Mouse (Mus musculus) liver (tissue): Measurements from ENCODE around the gene Ppara.
"Not testable (repeated sequence)": the region's sequence is repeated elsewhere in the genome, so short reads cannot be mapped to it uniquely, and the experiment has no call there.

Experiments
- DNase-seq: peaks from one replicate; pipeline ENCODE4 v3.0.0-alpha.2; 2020; ENCODE audit warnings: mixed read lengths

The Ppara gene

GRCm38 (mm10) chr15:85765022-85765421 lies 30.2 kb downstream of the Ppara start:
- no peak for DNase-seq

DNA sequence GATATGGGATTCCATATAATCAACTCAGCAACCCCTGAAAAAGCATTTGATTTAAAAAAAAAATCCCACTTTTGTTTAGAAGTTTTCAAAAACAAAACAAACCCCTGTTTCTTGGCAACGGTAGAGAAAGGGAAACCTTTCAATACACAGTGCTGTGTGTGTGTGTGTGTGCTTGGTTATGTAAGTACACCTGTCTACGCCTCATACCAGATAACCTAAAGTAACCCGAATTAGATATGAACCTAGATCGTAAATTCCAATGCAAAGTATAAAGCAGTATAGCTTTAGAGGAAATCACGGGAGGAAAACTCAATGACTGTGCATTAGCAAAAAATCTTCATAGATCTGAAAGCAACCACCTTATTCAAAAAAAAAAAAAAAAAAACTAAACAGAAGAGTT lies 31.9 kb downstream of the Ppara start:
- DNase-seq, result no peak

DNA sequence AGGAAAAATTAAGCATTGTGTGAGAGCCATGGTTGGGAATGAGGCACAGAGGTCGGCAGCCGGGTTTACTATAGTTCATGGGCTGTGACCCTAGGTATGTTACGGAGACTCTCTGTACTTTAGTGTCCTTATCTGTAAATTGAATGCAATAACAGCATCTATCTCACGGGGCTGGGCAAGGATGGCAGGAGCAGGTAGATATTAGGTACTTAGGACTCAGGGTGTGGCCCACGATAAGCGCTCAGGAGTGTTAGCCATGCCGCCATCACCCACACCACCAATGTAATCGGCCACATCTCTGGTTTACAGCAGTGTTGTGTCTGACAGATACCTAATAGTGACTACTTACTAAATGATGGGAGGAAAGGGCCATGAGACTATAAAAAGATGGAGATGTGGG lies 34.2 kb downstream of the Ppara start:
- DNase-seq, result no peak

GRCm38 (mm10) chr15:85771306-85772121 lies 36.7 kb downstream of the Ppara start:
- DNase-seq, result no peak

DNA sequence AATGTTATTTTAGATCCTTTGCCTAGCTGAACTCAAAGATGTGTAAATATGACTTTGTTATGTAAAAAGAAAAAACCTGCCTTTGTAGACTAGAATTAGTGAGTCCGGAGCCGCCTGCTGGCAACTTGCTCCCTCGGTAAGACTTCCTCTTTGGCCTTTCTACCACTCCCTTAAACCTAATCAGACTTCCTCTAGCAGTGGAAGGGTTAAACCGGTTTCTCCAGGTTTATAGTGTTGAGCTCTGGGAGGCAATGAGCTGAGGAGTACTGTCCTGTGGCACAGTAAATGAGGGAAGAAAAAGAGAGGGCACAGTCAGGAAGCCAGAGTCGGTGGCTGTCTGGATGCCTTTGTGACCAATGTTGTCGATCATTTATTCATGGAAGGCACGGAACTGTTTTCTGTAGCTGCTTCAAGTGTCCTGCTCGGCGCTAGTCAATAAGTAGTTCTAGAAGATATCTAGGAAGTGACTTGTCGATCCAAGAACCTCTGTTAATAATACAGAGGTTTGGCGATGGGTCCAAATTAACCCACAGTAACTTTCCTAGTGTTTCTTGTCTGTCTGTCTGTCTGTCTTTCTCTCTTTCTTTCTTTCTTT lies 37.5 kb downstream of the Ppara start:
- no peak for DNase-seq

- DNase-seq, result no peak
Observed at GRCm38 (mm10) chr15:85774419-85774818, 39.6 kb downstream of the Ppara start.

GRCm38 (mm10) chr15:85775001-85775400 lies 40.2 kb downstream of the Ppara start:
- no peak for DNase-seq

DNA sequence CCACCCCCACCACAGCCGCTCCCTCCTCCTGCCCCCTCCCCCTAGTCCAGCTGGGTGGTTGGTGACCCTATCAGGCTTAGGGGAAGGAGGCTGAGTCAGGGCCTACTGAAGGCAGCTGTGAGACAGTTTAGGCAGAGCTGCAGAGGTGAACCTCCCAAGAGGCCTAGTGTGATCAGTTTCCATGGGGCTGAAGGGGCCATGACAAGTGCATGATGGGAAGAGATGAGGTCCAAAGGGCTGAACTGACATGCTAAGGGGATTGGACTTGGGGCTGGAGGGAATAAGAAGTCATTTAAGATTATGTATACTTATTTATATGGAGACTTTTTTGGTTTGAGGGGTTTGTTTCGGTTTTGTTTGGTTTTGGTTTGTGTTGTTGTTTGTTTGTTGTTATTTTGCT lies 41.5 kb downstream of the Ppara start:
- DNase-seq, result no peak

GRCm38 (mm10) chr15:85776771-85777170 lies 42.0 kb downstream of the Ppara start:
- peak; percentile 17 for DNase-seq

- DNase-seq, result not testable (repeated sequence)
Observed at GRCm38 (mm10) chr15:85778891-85779290, 44.1 kb downstream of the Ppara start.

GRCm38 (mm10) chr15:85783146-85783545 lies 48.4 kb downstream of the Ppara start:
- DNase-seq, result no peak

DNA sequence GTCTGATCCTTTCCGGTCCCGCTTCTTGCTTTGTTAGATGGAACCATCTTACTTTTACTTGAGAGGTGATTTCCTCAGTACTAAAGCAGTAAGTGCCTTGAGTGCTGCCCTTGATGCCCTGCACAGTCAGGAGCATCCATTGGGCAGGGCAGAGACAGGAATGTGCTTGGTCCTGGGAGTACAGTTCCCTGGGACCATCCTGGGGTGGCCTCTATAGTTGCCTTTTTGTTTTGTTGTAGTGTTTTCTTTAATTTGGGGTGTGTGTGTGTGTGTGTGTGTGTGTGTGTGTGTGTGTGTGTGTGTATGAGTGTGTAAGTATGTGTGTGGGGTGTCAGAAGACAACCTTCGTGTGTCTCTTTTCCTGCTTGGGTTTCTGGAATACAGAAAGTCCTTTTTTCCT lies 49.6 kb downstream of the Ppara start:
- DNase-seq, result no peak

DNA sequence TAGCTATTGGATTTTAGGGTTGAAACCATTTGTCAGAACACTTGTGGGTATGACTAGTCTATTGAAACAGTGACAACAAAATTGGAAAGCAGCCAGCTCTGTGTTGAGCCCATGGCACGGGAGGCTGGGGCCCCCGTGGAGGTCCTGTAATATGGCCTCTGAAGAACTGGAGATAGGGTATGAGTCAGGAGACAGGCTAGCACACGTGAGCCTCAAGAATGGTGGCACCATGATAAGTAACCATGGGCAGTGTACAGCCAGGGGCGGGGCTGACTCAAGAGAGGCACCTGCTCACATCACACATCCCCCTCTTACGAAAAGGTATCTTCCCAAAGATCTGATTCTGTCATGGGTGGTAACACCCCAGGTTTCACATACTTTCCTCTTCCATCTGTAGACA lies 51.9 kb downstream of the Ppara start:
- DNase-seq, result no peak

DNA sequence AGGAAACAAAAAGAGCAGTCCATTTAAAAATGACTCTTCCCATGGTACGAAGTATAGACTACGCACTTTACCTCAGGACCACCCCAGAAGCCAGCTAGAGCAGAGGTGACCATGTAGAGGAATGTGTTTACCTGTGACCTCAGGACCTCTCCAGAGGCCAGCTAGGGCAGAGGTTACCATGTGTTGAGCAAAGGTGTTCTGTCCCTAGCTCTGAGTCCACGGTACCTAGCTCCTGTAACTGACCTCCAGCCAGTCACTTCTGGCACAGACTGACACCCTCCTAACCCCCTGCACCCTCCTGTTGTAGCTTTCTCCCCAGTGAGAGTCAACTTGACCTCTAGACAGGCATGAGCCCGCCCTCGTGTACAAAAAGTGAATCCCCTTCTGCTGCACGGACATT lies 52.7 kb downstream of the Ppara start:
- peak; percentile 16 for DNase-seq

DNA sequence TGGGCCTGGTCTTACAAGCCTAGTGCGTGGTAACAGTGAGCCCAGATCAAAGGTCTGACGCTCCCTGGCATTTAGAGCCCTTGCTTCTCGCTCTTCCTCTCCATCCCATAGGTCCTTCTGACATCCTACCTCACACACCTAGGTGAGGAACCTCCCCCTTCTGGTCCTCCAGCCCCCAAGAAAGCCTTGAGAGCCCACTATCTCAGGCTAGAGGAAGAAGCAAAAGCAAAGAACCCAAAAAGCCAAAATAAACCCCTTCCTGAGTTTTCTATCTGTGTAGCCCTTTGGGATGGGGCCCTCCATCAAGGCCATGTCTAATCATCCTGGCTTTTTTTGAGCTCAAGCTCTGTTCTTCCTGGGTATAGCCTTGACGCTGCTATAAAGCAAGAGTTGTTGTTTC lies 53.3 kb downstream of the Ppara start:
- DNase-seq, result no peak

DNA sequence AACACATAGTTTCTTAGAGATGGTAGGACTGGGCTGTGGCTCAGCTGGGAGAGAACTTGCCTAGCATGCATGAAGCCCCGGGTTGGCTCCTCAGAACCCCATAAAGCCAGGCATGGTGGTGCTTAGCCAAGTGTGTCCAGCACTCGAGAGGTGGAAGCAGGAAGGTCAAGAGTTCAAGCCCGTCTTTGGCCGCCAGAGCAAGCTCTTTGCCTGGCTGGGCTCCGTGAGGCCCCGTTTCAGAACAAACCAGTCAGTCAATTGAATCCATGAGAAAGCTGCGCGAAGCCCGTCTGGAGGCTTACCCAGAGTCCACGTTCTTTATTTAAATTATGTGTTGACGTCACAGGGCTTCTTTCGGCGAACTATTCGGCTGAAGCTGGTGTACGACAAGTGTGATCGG lies 53.9 kb downstream of the Ppara start:
- no peak for DNase-seq

DNA sequence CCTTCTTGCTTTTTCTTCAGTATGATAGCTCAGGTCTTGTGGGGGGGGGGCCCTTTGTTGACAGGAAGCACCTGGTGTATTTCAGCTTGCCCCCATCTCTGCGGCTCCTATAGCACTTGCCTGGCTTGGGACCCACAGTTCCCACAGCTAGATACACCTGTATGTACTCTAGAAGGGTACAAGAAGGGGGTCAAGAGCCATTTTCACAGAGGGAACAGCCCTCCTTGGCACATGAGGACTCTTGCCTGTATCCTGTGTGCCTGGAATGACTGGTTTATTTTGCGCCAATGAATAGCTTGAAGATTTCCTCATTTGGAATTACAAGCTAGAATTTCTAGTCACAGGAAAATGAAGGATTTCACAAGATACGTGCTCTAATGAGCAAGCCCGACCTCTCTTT lies 56.7 kb downstream of the Ppara start:
- DNase-seq, result no peak

DNA sequence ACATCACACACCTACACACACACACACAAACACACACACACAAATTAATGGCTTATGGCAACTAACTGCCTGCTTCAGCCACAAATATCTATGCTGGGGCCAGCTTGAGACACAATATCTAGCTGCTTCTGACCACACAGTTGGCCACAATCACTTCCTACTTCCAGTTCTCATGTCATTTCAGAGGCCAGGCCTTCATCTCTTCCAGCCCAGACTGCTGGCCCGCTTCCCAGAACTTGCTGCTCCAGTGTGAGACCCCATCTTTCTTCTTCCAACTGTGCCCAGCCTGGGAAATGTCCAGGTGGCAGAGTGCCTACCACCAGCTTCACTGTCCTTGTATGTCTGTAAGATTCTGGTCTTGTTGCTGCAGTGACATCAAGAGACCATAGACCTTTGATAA lies 58.0 kb downstream of the Ppara start:
- no peak for DNase-seq

DNA sequence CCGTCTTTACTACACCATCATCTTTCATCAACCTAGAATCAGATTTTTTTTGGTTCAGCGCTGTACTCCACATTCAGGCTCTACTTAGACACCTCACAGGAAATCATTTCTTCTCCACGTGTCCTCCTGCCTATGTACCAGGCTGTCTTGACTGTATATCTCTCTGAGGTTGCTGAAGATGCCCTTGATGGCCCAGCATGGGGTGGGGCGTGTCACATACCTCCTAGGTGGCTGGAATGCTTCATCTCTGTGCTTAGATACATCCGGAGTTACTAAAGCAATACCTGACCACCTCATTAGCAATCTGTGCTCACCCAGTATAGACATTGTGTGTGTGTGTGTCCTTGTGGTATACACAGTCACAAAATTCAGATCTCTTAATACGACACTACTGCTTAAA lies 60.7 kb downstream of the Ppara start:
- DNase-seq, result no peak

GRCm38 (mm10) chr15:85798676-85799075 lies 63.9 kb downstream of the Ppara start:
- DNase-seq, result no peak

- no peak for DNase-seq
Observed at GRCm38 (mm10) chr15:85802931-85803330, 68.1 kb downstream of the Ppara start.

DNA sequence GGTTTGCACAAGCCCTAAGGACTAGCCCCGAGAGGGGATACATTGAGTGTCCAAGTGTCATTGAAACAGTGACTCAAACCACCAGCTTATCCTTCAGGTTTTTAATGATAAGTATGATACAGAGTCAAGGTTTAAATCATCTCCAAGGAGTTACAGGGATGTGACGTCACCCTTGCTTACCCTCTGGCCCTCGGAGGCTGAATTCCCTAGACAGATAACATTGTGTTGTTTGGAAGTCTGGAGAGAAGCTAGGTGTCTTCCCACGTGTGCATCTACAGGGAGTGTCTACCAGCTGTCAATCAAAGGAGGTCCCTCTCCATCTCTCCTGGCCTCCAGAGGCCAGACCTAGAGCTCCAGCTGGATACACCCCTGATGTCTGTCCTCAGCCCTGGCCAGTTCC lies 72.1 kb downstream of the Ppara start:
- DNase-seq, result no peak

- DNase-seq, result no peak
Observed at GRCm38 (mm10) chr15:85807404-85807803, 72.6 kb downstream of the Ppara start.

DNA sequence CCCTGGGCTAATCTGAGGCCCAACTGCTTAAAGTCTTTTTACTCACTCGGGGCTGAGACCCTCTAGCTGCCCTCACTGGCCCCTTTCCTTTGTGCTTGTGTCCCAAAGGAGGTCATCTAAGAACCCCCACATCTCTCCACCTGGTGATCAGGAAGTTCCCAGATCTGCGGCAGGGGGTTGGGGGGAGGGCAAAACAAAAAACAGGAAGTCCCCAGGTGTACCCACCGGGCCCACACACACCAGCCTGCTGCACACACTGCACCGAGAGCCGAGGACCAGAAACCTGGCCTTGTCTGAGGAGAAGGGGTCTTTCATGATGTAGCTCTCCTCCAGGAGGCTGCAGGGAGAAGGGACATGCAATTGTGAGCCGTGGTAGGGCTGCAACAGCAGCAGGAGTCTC lies 73.2 kb downstream of the Ppara start:
- DNase-seq, result no peak

GRCm38 (mm10) chr15:85808434-85808833 lies 73.7 kb downstream of the Ppara start:
- no peak for DNase-seq
